Mouse (Mus musculus): ENCODE data around the gene Cish. TPM values are rescaled to one million over a fixed set of nuclear protein-coding genes. Genes with fewer than 3 reads are reported as not detected.

Cish gene
- polyA plus RNA-seq, 1 experiment: not detected

- 74% methylated on average over 7 of the region's 7 CpGs for WGBS
Observed at GRCm38 (mm10) chr9:107271177-107271938, 24.5 kb upstream of the Cish start.

GRCm38 (mm10) chr9:107272284-107272683, 23.5 kb upstream of the Cish start:
- TF ChIP-seq POLR2A (IDR thresholded peaks at IDR 0.05; ENCODE audit: insufficient read depth, low read depth, low read length) (no peak), CTCF (IDR thresholded peaks at IDR 0.05; ENCODE audit: insufficient read depth, low read depth, low read length) (no peak)
- H3K27ac ChIP-seq (ENCODE audit: insufficient read depth, low read depth, low read length): no peak overlapping the region
- H3K4me3 ChIP-seq (ENCODE audit: insufficient read depth, low read depth, low read length): no peak overlapping the region
- H3K4me1 ChIP-seq (ENCODE audit: control insufficient read depth, insufficient read depth, low read length): peaks cover 25% of the 10 kb centered on the region
- WGBS: 88% methylated on average over 4 of the region's 4 CpGs

More at GRCm38 (mm10) chr9:107271177-107271938, 24.5 kb upstream of the Cish start:
- Histone ChIP-seq H3K27ac (ENCODE audit: insufficient read depth, low read depth, low read length) (peak overlapping the region; percentile 44; the same call in 1 of the 2 replicates), H3K4me3 (ENCODE audit: insufficient read depth, low read depth, low read length) (no peak overlapping the region), H3K4me1 (ENCODE audit: control insufficient read depth, insufficient read depth, low read length) (peaks cover 27% of the 10 kb centered on the region)
- TF ChIP-seq POLR2A (IDR thresholded peaks at IDR 0.05; ENCODE audit: insufficient read depth, low read depth, low read length): no peak
- TF ChIP-seq CTCF (IDR thresholded peaks at IDR 0.05; ENCODE audit: insufficient read depth, low read depth, low read length): no peak

- Histone ChIP-seq H3K27ac (ENCODE audit: insufficient read depth, low read depth, low read length) (no peak overlapping the region), H3K4me3 (ENCODE audit: insufficient read depth, low read depth, low read length) (no peak overlapping the region), H3K4me1 (ENCODE audit: control insufficient read depth, insufficient read depth, low read length) (peaks cover 32% of the 10 kb centered on the region)
- no peak for TF ChIP-seq CTCF (IDR thresholded peaks at IDR 0.05; ENCODE audit: insufficient read depth, low read depth, low read length)
- no peak for TF ChIP-seq POLR2A (IDR thresholded peaks at IDR 0.05; ENCODE audit: insufficient read depth, low read depth, low read length)
- WGBS: 74% methylated on average over 10 of the region's 10 CpGs
Observed at GRCm38 (mm10) chr9:107273184-107273583, 22.6 kb upstream of the Cish start.

- TF ChIP-seq CTCF (IDR thresholded peaks at IDR 0.05; ENCODE audit: insufficient read depth, low read depth, low read length) (no peak), POLR2A (IDR thresholded peaks at IDR 0.05; ENCODE audit: insufficient read depth, low read depth, low read length) (no peak)
- peaks cover 46% of the 10 kb centered on the region for H3K4me1 ChIP-seq (ENCODE audit: control insufficient read depth, insufficient read depth, low read length)
- WGBS: 65% methylated on average over 6 of the region's 6 CpGs
Observed at GRCm38 (mm10) chr9:107274751-107275150, 21.1 kb upstream of the Cish start.

GRCm38 (mm10) chr9:107275710-107276109, 20.1 kb upstream of the Cish start:
- WGBS: 67% methylated on average over 5 of the region's 5 CpGs
- no peak overlapping the region for H3K4me3 ChIP-seq (ENCODE audit: insufficient read depth, low read depth, low read length)
- TF ChIP-seq POLR2A (IDR thresholded peaks at IDR 0.05; ENCODE audit: insufficient read depth, low read depth, low read length) (no peak), CTCF (IDR thresholded peaks at IDR 0.05; ENCODE audit: insufficient read depth, low read depth, low read length) (no peak)
- H3K4me1 ChIP-seq (ENCODE audit: control insufficient read depth, insufficient read depth, low read length): peaks cover 54% of the 10 kb centered on the region
- H3K27ac ChIP-seq (ENCODE audit: insufficient read depth, low read depth, low read length): no peak overlapping the region

More at GRCm38 (mm10) chr9:107274751-107275150, 21.1 kb upstream of the Cish start:
- Histone ChIP-seq H3K4me3 (ENCODE audit: insufficient read depth, low read depth, low read length) (no peak overlapping the region), H3K27ac (ENCODE audit: insufficient read depth, low read depth, low read length) (no peak overlapping the region)

GRCm38 (mm10) chr9:107277603-107278002, 18.2 kb upstream of the Cish start:
- no peak for TF ChIP-seq CTCF (IDR thresholded peaks at IDR 0.05; ENCODE audit: insufficient read depth, low read depth, low read length)
- Histone ChIP-seq H3K4me1 (ENCODE audit: control insufficient read depth, insufficient read depth, low read length) (peaks cover 46% of the 10 kb centered on the region), H3K27ac (ENCODE audit: insufficient read depth, low read depth, low read length) (no peak overlapping the region), H3K4me3 (ENCODE audit: insufficient read depth, low read depth, low read length) (no peak overlapping the region)
- 85% methylated on average over 7 of the region's 7 CpGs for WGBS

- no peak for TF ChIP-seq POLR2A (IDR thresholded peaks at IDR 0.05; ENCODE audit: insufficient read depth, low read depth, low read length)
- TF ChIP-seq CTCF (IDR thresholded peaks at IDR 0.05; ENCODE audit: insufficient read depth, low read depth, low read length): peak; percentile 37; the same call in 1 of the 2 replicates
- Histone ChIP-seq H3K4me1 (ENCODE audit: control insufficient read depth, insufficient read depth, low read length) (peaks cover 45% of the 10 kb centered on the region), H3K4me3 (ENCODE audit: insufficient read depth, low read depth, low read length) (peak overlapping the region; percentile 13), H3K27ac (ENCODE audit: insufficient read depth, low read depth, low read length) (peak overlapping the region; percentile 79)
- WGBS: 32% methylated on average over 4 of the region's 4 CpGs
Observed at GRCm38 (mm10) chr9:107278126-107278525, 17.7 kb upstream of the Cish start.

- H3K4me3 ChIP-seq (ENCODE audit: insufficient read depth, low read depth, low read length): peak overlapping the region; percentile 13
- TF ChIP-seq CTCF (IDR thresholded peaks at IDR 0.05; ENCODE audit: insufficient read depth, low read depth, low read length): no peak; the same call in 1 of the 2 replicates
- no peak for TF ChIP-seq POLR2A (IDR thresholded peaks at IDR 0.05; ENCODE audit: insufficient read depth, low read depth, low read length)
- H3K4me1 ChIP-seq (ENCODE audit: control insufficient read depth, insufficient read depth, low read length): peaks cover 43% of the 10 kb centered on the region
- H3K27ac ChIP-seq (ENCODE audit: insufficient read depth, low read depth, low read length): peak overlapping the region; percentile 79
- WGBS: 33% methylated on average over 8 of the region's 8 CpGs
Observed at GRCm38 (mm10) chr9:107278527-107279377, 17.1 kb upstream of the Cish start.
